Mouse (Mus musculus) kidney, embryonic 14.5 days (tissue): ENCODE measurements at regions not wholly inside any gene's neighbourhood (a gene's known extent, or its start where the extent isn't known, plus 50 kb on each side); places are given as distances from the start of the nearest gene placed in this dataset.

Source experiments
- ATAC-seq: fragments of 200-750 bp; cut with Nextera tagmentation; 2 replicates; pipeline ENCODE4 v1.8.0; 2017; ENCODE audit warnings: moderate number of reproducible peaks, mild to moderate bottlenecking, moderate TSS enrichment, moderate library complexity; ENCODE audit not compliant: low FRiP score, low TSS enrichment
- H3K27ac ChIP-seq: fragments of 300-500 bp; sonication (generic); 2 replicates; pipeline ENCODE4 v1.5.1; 2014; ENCODE audit warnings: low read depth, mild to moderate bottlenecking, low read length, moderate library complexity, mixed read lengths
- H3K27me3 ChIP-seq: fragments of 300-500 bp; sonication (generic); 2 replicates; pipeline ENCODE4 v1.6.1; 2014; ENCODE audit warnings: mild to moderate bottlenecking, low read length; ENCODE audit not compliant: control insufficient read depth, insufficient read depth
- H3K36me3 ChIP-seq: fragments of 300-500 bp; sonication (generic); 2 replicates; pipeline ENCODE4 v1.6.1; 2014; ENCODE audit warnings: low read length, mixed read lengths; ENCODE audit not compliant: control insufficient read depth, insufficient read depth
- H3K4me1 ChIP-seq: fragments of 300-500 bp; sonication (generic); 2 replicates; pipeline ENCODE4 v1.6.1; 2014; ENCODE audit warnings: low read length, mixed read lengths; ENCODE audit not compliant: control insufficient read depth, insufficient read depth
- H3K4me2 ChIP-seq: fragments of 300-500 bp; sonication (generic); replicated peaks from 2 replicates; pipeline ENCODE4 v1.6.1; 2014; ENCODE audit warnings: low read depth, mild to moderate bottlenecking, low read length
- H3K4me3 ChIP-seq: fragments of 300-500 bp; sonication (generic); 2 replicates; pipeline ENCODE4 v1.5.1; 2014; ENCODE audit warnings: mild to moderate bottlenecking, low read length
- H3K9ac ChIP-seq: fragments of 300-500 bp; sonication (generic); 2 replicates; pipeline ENCODE4 v1.6.1; 2014; ENCODE audit warnings: low read depth, mild to moderate bottlenecking, low read length, moderate library complexity
- H3K9me3 ChIP-seq: fragments of 300-500 bp; sonication (generic); 2 replicates; pipeline ENCODE4 v1.6.1; 2016; ENCODE audit warnings: low read length; ENCODE audit not compliant: control insufficient read depth
- whole genome bisulfite sequencing: fragments of 180-500 bp; shearing (Covaris S2); extraction: QIAGEN DNeasy Blood & Tissue Kit; methylation state at CpG from one replicate; pipeline ENCODE4 v1.1.7; 2014; 5-methylcytosine and 5-hydroxymethylcytosine counted together

GRCm38 (mm10) chr3:126011269-126011668 is 72.8 kb upstream of the Ugt8a start:
- ATAC-seq = no peak
- Histone ChIP-seq H3K27ac (no peak overlapping the region), H3K9me3 (no peaks in the 10 kb centered on the region), H3K9ac (no peak overlapping the region), H3K4me2 (no peak overlapping the region), H3K4me1 (no peaks in the 10 kb centered on the region), H3K4me3 (no peak overlapping the region), H3K36me3 (no peaks in the 10 kb centered on the region), H3K27me3 (no peaks in the 10 kb centered on the region)

GRCm38 (mm10) chr3:126016166-126016565 is 77.7 kb upstream of the Ugt8a start:
- Histone ChIP-seq H3K4me3 (no peak overlapping the region), H3K4me2 (no peak overlapping the region), H3K27me3 (no peaks in the 10 kb centered on the region), H3K27ac (no peak overlapping the region), H3K36me3 (no peaks in the 10 kb centered on the region), H3K9ac (no peak overlapping the region), H3K4me1 (no peaks in the 10 kb centered on the region), H3K9me3 (no peaks in the 10 kb centered on the region)
- ATAC-seq = no peak
- 78% methylated on average over 4 of the region's 4 CpGs for WGBS

- H3K4me1 ChIP-seq = no peaks in the 10 kb centered on the region
- H3K27ac ChIP-seq = no peak overlapping the region
- peak; percentile 83 for ATAC-seq
- no peak overlapping the region for H3K9ac ChIP-seq
- no peak overlapping the region for H3K4me2 ChIP-seq
- H3K4me3 ChIP-seq = no peak overlapping the region
- no peaks in the 10 kb centered on the region for H3K27me3 ChIP-seq
- WGBS = 26% methylated on average over 3 of the region's 3 CpGs
- H3K36me3 ChIP-seq = no peaks in the 10 kb centered on the region
- H3K9me3 ChIP-seq = no peaks in the 10 kb centered on the region
Observed at GRCm38 (mm10) chr3:126044327-126044726, 105.9 kb upstream of the Ugt8a start.

- no peaks in the 10 kb centered on the region for H3K9me3 ChIP-seq
- ATAC-seq = no peak
- no peaks in the 10 kb centered on the region for H3K4me1 ChIP-seq
- no peaks in the 10 kb centered on the region for H3K27me3 ChIP-seq
- no peak overlapping the region for H3K27ac ChIP-seq
- WGBS = 36% methylated on average over 2 of the region's 2 CpGs
- H3K4me2 ChIP-seq = no peak overlapping the region
- H3K4me3 ChIP-seq = no peak overlapping the region
- no peak overlapping the region for H3K9ac ChIP-seq
- no peaks in the 10 kb centered on the region for H3K36me3 ChIP-seq
Observed at GRCm38 (mm10) chr3:126044861-126045260, 106.4 kb upstream of the Ugt8a start.

GRCm38 (mm10) chr3:126045992-126046786 is 107.8 kb upstream of the Ugt8a start:
- H3K27ac ChIP-seq = no peak overlapping the region
- no peaks in the 10 kb centered on the region for H3K9me3 ChIP-seq
- H3K4me1 ChIP-seq = no peaks in the 10 kb centered on the region
- H3K4me2 ChIP-seq = no peak overlapping the region
- H3K4me3 ChIP-seq = no peak overlapping the region
- 60% methylated on average over 9 of the region's 9 CpGs for WGBS
- H3K36me3 ChIP-seq = no peaks in the 10 kb centered on the region
- H3K27me3 ChIP-seq = no peaks in the 10 kb centered on the region
- ATAC-seq = peak; percentile 68; the same call in 1 of the 2 replicates
- no peak overlapping the region for H3K9ac ChIP-seq

- H3K27me3 ChIP-seq = no peaks in the 10 kb centered on the region
- ATAC-seq = peak; percentile 79; the same call in 1 of the 2 replicates
- H3K27ac ChIP-seq = no peak overlapping the region
- no peak overlapping the region for H3K4me3 ChIP-seq
- H3K9ac ChIP-seq = no peak overlapping the region
- no peaks in the 10 kb centered on the region for H3K36me3 ChIP-seq
- H3K9me3 ChIP-seq = no peaks in the 10 kb centered on the region
- H3K4me1 ChIP-seq = no peaks in the 10 kb centered on the region
- no peak overlapping the region for H3K4me2 ChIP-seq
Observed at GRCm38 (mm10) chr3:126058585-126058984, 120.2 kb upstream of the Ugt8a start.

- Histone ChIP-seq H3K4me2 (no peak overlapping the region), H3K4me3 (no peak overlapping the region), H3K27ac (no peak overlapping the region), H3K36me3 (no peaks in the 10 kb centered on the region), H3K9ac (no peak overlapping the region), H3K4me1 (no peaks in the 10 kb centered on the region), H3K27me3 (no peaks in the 10 kb centered on the region), H3K9me3 (no peaks in the 10 kb centered on the region; the same call in 1 of the 2 replicates)
- 86% methylated on average over 2 of the region's 2 CpGs for WGBS
- ATAC-seq = no peak
Observed at GRCm38 (mm10) chr3:126105086-126105485, 166.7 kb upstream of the Ugt8a start.

GRCm38 (mm10) chr3:126109371-126109770 is 171.0 kb upstream of the Ugt8a start:
- Histone ChIP-seq H3K27me3 (no peaks in the 10 kb centered on the region), H3K9ac (no peak overlapping the region), H3K4me3 (no peak overlapping the region), H3K36me3 (no peaks in the 10 kb centered on the region), H3K4me2 (no peak overlapping the region), H3K9me3 (no peaks in the 10 kb centered on the region; the same call in 1 of the 2 replicates), H3K27ac (no peak overlapping the region), H3K4me1 (no peaks in the 10 kb centered on the region)
- WGBS = 83% methylated on average over 6 of the region's 6 CpGs
- no peak for ATAC-seq

- Histone ChIP-seq H3K4me2 (no peak overlapping the region), H3K4me1 (no peaks in the 10 kb centered on the region), H3K9ac (no peak overlapping the region), H3K36me3 (no peaks in the 10 kb centered on the region), H3K27ac (no peak overlapping the region), H3K4me3 (no peak overlapping the region), H3K27me3 (no peaks in the 10 kb centered on the region), H3K9me3 (no peaks in the 10 kb centered on the region)
- ATAC-seq = no peak
- WGBS = 60% methylated on average over 2 of the region's 2 CpGs
Observed at GRCm38 (mm10) chr3:126117849-126118248, 179.4 kb upstream of the Ugt8a start.
